Mouse (Mus musculus) adrenal gland, adult 2 months (tissue): ENCODE data around the gene Dnajc8. TPM values are rescaled to one million over a fixed set of nuclear protein-coding genes. Genes with fewer than 3 reads are reported as not detected.
A peak's percentile ranks its signal among the peaks of the same experiment; 100 is the strongest.
"Not testable (repeated sequence)": the region's sequence is repeated elsewhere in the genome, so short reads cannot be mapped to it uniquely, and the experiment has no call there.

ENCODE experiments used
- DNase-seq: peaks from one replicate; pipeline ENCODE4 v3.0.0; 2021
- polyA plus RNA-seq: library from polyadenylated mRNA; depleted of rRNA; stranded (reverse); fragments of >200 nt; gene quantifications from 2 replicates; pipeline ENCODE4 v1.2.3, GENCODE M21; 2012
- total RNA-seq, 2 experiments: library from RNA; stranded (reverse); gene quantifications; 2 replicates each; pipeline ENCODE4 v1.2.3; 2021

The Dnajc8 gene
- total and polyA plus RNA-seq, 3 experiments: 11.2 to 112 (median 93.2) TPM

- DNase-seq: peak; percentile 90
Measured at GRCm38 (mm10) chr4:132514555-132515135, 20.7 kb upstream of the Dnajc8 start.

- DNase-seq: peak; percentile 96
Measured at GRCm38 (mm10) chr4:132515369-132516155, 19.8 kb upstream of the Dnajc8 start.

- DNase-seq: no peak
Measured at GRCm38 (mm10) chr4:132518066-132518465, 17.3 kb upstream of the Dnajc8 start.

- no peak for DNase-seq
Measured at GRCm38 (mm10) chr4:132519188-132519587, 16.2 kb upstream of the Dnajc8 start.

GRCm38 (mm10) chr4:132524321-132524741, 11.0 kb upstream of the Dnajc8 start:
- DNase-seq: no peak

GRCm38 (mm10) chr4:132524808-132525207, 10.5 kb upstream of the Dnajc8 start:
- DNase-seq: no peak

GRCm38 (mm10) chr4:132526678-132527077, 8.7 kb upstream of the Dnajc8 start:
- no peak for DNase-seq

GRCm38 (mm10) chr4:132527917-132528522, 7.3 kb upstream of the Dnajc8 start:
- no peak for DNase-seq

GRCm38 (mm10) chr4:132529344-132529743, 6.0 kb upstream of the Dnajc8 start:
- DNase-seq: no peak

GRCm38 (mm10) chr4:132530033-132530804, 5.1 kb upstream of the Dnajc8 start:
- no peak for DNase-seq

GRCm38 (mm10) chr4:132532496-132532895, 2.9 kb upstream of the Dnajc8 start:
- DNase-seq: peak; percentile 56

GRCm38 (mm10) chr4:132532981-132533916, 2.1 kb upstream of the Dnajc8 start, which contains the start of gene Atpif1:
Gene Atpif1, minus strand, starts transcription at chr4:132533659.
- peak; percentile 93 for DNase-seq

- DNase-seq: no peak
Measured at GRCm38 (mm10) chr4:132539481-132539880, 4.1 kb downstream of the Dnajc8 start.

GRCm38 (mm10) chr4:132541413-132541812, 6.1 kb downstream of the Dnajc8 start:
- DNase-seq: peak; percentile 60

GRCm38 (mm10) chr4:132542724-132543123, 7.4 kb downstream of the Dnajc8 start:
- DNase-seq: no peak

GRCm38 (mm10) chr4:132545851-132546250, 10.5 kb downstream of the Dnajc8 start:
- peak; percentile 70 for DNase-seq

GRCm38 (mm10) chr4:132554221-132554620, 18.9 kb downstream of the Dnajc8 start:
- no peak for DNase-seq

- DNase-seq: no peak
Measured at GRCm38 (mm10) chr4:132554653-132555052, 19.3 kb downstream of the Dnajc8 start.

GRCm38 (mm10) chr4:132555550-132555949, 20.2 kb downstream of the Dnajc8 start:
- DNase-seq: not testable (repeated sequence)

- no peak for DNase-seq
Measured at GRCm38 (mm10) chr4:132563261-132563660, 27.9 kb downstream of the Dnajc8 start.

- peak; percentile 34 for DNase-seq
Measured at GRCm38 (mm10) chr4:132563965-132564364, 28.6 kb downstream of the Dnajc8 start, which contains the start of gene Ptafr. Gene Ptafr, plus strand, starts transcription at chr4:132564067.
